Mouse (Mus musculus): ENCODE measurements around the gene Scarf1.

DNA sequence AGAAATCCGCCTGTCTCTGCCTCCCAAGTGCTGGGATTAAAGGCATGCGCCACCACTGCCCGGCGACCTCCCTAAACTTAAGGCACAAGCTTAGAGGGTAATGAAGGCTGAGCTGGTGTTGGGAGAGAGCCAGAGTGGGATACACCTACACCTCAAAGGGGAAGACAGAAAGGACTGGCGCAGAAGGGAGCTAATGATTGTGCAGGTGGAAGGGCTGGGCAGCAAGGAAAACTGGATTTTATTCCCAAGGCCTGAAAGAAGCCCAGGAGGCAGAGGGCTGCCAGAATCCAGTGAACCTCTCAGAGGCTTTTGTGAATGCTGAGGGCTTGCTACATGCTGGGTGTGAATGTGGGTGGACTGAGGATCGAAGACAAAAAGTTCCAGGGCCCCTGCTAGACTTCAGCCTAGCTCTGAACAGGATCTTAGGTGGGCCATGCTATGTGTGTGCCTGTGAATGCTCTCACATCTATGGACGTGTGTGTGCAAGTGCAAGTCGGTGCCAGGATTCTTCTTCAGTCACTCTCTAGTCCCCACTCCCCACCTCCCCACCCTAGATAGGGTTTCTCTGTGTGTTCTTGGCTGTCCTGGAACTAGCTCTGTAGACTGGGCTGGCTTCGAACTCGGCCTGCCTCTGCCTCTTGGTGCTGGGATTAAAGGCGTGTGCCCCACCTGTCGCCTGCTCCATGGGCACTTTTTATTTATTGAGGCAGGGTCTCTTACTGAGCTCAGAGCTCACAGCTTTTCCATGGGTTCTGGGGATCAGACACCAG lies 23.1 kb downstream of the Scarf1 start:
- TF ChIP-seq CTCF (IDR thresholded peaks at IDR 0.05; ENCODE audit: control insufficient read depth, insufficient read depth, insufficient read length) (no peak), CEBPB (IDR thresholded peaks at IDR 0.05; ENCODE audit: low read depth) (no peak), USF1 (IDR thresholded peaks at IDR 0.05; ENCODE audit: low read depth) (no peak), MAX (IDR thresholded peaks at IDR 0.05) (no peak), MYOD1 (IDR thresholded peaks at IDR 0.05; ENCODE audit: control insufficient read depth, insufficient read length, low read depth) (no peak)
